Mouse (Mus musculus) liver, postnatal 0 days (tissue): ENCODE data around the gene Epb41. TPM values are rescaled to one million over a fixed set of nuclear protein-coding genes. Genes with fewer than 3 reads are reported as not detected.
A peak's percentile ranks its signal among the peaks of the same experiment; 100 is the strongest.

Source experiments
- ATAC-seq: fragments of 200-750 bp; cut with Nextera tagmentation; 2 replicates; pipeline ENCODE4 v1.8.0; 2017; ENCODE audit warnings: mild to moderate bottlenecking, moderate library complexity
- DNase-seq: peaks from one replicate; pipeline ENCODE4 v3.0.0-alpha.2; 2016
- H3K27ac ChIP-seq: fragments of 300-500 bp; sonication (generic); 2 replicates; pipeline ENCODE4 v1.5.1; 2014; ENCODE audit warnings: antibody characterized with exemption, moderate library complexity, mild to moderate bottlenecking, low read depth
- H3K27me3 ChIP-seq: fragments of 300-500 bp; sonication (generic); 2 replicates; pipeline ENCODE4 v1.6.1; 2014; ENCODE audit warnings: low read length, control low read depth, mixed read lengths; ENCODE audit not compliant: insufficient read depth
- H3K36me3 ChIP-seq: fragments of 300-500 bp; sonication (generic); replicated peaks from 2 replicates; pipeline ENCODE4 v1.6.1; 2014; ENCODE audit warnings: mild to moderate bottlenecking, control low read depth, low read length, moderate library complexity, mixed read lengths; ENCODE audit not compliant: insufficient read depth
- H3K4me1 ChIP-seq: fragments of 300-500 bp; sonication (generic); 2 replicates; pipeline ENCODE4 v1.6.1; 2014; ENCODE audit warnings: antibody characterized with exemption, mild to moderate bottlenecking, control low read depth; ENCODE audit not compliant: insufficient read depth
- H3K4me2 ChIP-seq: fragments of 300-500 bp; sonication (generic); 2 replicates; pipeline ENCODE4 v1.6.1; 2014; ENCODE audit warnings: low read depth, mild to moderate bottlenecking, low read length, moderate library complexity, mixed read lengths
- H3K4me3 ChIP-seq: fragments of 300-500 bp; sonication (generic); 2 replicates; pipeline ENCODE4 v1.5.1; 2014; ENCODE audit warnings: low read depth, low read length
- H3K9ac ChIP-seq: fragments of 300-500 bp; sonication (generic); replicated peaks from 2 replicates; pipeline ENCODE4 v1.6.1; 2014; ENCODE audit warnings: mild to moderate bottlenecking, moderate library complexity
- H3K9me3 ChIP-seq: fragments of 300-500 bp; sonication (generic); 2 replicates; pipeline ENCODE4 v1.6.1; 2016; ENCODE audit warnings: mild to moderate bottlenecking, control low read depth, low read length, mixed read lengths
- CTCF ChIP-seq: sonication (generic); IDR thresholded peaks from 2 replicates; pipeline ENCODE4 v1.5.1; 2016; ENCODE audit warnings: antibody characterized with exemption, low read depth
- EP300 ChIP-seq: IDR thresholded peaks from 2 replicates; pipeline ENCODE4 v1.6.1; 2016; ENCODE audit warnings: antibody characterized with exemption, low read depth, mild to moderate bottlenecking
- WGBS: fragments of 180-500 bp; shearing (Covaris S2); extraction: QIAGEN DNeasy Blood & Tissue Kit; methylation state at CpG from one replicate; pipeline ENCODE4 v1.1.7; 2014; ENCODE audit not compliant: insufficient replicate concordance; 5-methylcytosine and 5-hydroxymethylcytosine counted together
- polyA plus RNA-seq: library from polyadenylated mRNA; unstranded; fragments of >200 nt; fragmentation: Nextera tagmentation; extraction: Ambion mirVana; gene quantifications from 2 replicates; pipeline ENCODE4 v1.2.1, GENCODE M21; 2015

Gene Epb41
- polyA plus RNA-seq, 1 experiment from 2014 or later, result 75.1 TPM

DNA sequence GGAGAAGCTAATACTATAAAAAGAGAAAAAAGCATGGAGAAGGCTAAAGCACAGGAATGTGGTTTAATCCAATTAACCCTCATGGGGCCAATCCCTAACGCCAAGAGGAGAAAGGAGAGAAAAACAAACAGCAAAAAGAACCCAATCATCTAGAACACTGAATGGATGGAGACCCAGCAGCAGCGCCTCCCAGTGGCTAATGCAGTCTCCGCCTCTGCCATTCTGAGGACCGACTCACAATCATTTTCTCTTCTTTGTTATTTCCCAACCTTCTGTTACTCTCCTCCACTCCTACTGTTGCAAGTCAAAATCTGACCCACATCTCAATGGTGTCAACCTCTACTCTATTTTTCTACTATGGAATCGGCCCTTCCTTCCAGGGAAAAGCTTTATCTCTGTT, 78.1 kb downstream of the Epb41 start:
- Histone ChIP-seq H3K4me2 (no peak overlapping the region), H3K9me3 (no peaks in the 10 kb centered on the region), H3K27me3 (no peaks in the 10 kb centered on the region), H3K36me3 (peaks cover 68% of the 10 kb centered on the region), H3K4me3 (no peak overlapping the region), H3K9ac (no peak overlapping the region), H3K4me1 (no peaks in the 10 kb centered on the region), H3K27ac (no peak overlapping the region)
- DNase-seq (no peak), ATAC-seq (no peak)
- TF ChIP-seq EP300, result no peak
- peak; percentile 53 for TF ChIP-seq CTCF
- WGBS, result 74% methylated on average over 5 of the region's 5 CpGs

DNA sequence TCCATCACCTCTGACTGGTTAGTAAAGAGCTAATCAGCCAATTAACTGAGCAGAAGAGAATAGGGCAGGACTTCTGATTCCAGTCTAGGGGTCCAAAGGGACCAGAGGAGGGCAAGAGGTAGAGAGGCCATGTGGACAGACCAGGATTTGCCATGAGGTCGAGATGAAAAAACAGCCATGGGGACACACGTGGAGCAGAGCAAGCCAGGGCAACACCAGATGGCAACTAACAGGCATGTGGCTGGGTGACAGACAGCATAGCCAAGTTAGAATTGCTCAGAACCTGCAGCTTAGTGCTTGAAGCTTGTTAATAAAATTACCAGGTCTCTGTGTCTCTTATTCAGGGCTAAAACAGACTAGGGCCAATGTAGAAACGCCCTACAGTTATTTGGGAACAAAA, 81.3 kb downstream of the Epb41 start:
- Histone ChIP-seq H3K27me3 (no peaks in the 10 kb centered on the region), H3K4me3 (no peak overlapping the region), H3K4me2 (no peak overlapping the region), H3K27ac (no peak overlapping the region), H3K9me3 (no peaks in the 10 kb centered on the region), H3K36me3 (peaks cover 81% of the 10 kb centered on the region), H3K9ac (no peak overlapping the region), H3K4me1 (no peaks in the 10 kb centered on the region)
- TF ChIP-seq EP300 (no peak), CTCF (no peak)
- DNase-seq (no peak), ATAC-seq (no peak)
- 76% methylated on average over 3 of the region's 3 CpGs for WGBS

DNA sequence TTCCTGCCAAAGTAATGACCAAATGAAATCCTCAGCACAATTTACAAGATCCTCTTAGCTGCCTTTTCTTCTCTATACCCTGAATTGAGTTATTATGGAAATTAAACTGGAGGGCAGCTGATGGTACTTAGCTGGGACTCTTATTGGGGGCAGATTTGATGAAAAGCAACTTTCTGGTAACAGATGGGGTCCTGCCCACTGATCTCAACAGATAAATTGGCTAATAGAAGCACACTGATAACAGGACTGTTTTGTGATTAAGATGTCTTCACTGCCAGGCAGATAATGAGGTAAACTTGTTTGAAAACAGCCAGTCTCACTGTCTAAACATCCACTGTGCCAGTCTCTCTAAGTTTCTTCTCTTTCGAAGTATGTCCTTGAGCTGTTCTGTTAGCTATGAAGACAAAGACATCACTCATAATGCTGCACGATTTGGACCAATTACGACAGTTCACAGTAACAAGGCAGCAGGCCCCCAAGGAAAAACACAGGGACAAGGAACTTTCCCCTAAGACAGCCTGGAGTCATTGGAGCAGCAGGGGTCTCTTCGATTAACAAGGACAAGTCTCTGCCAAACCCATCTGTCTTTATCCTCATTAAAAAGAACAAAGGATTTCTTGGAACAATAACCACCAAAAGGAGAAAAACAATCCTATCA, 92.1 kb downstream of the Epb41 start:
- no peak overlapping the region for H3K27ac ChIP-seq
- DNase-seq (no peak), ATAC-seq (no peak)
- H3K36me3 ChIP-seq, result peaks cover 81% of the 10 kb centered on the region
- no peak overlapping the region for H3K9ac ChIP-seq
- H3K4me1 ChIP-seq, result no peaks in the 10 kb centered on the region
- 86% methylated on average over 4 of the region's 4 CpGs for WGBS
- no peaks in the 10 kb centered on the region for H3K27me3 ChIP-seq
- no peak overlapping the region for H3K4me2 ChIP-seq
- H3K9me3 ChIP-seq, result no peaks in the 10 kb centered on the region
- H3K4me3 ChIP-seq, result no peak overlapping the region
- TF ChIP-seq EP300, result no peak
- no peak for TF ChIP-seq CTCF

DNA sequence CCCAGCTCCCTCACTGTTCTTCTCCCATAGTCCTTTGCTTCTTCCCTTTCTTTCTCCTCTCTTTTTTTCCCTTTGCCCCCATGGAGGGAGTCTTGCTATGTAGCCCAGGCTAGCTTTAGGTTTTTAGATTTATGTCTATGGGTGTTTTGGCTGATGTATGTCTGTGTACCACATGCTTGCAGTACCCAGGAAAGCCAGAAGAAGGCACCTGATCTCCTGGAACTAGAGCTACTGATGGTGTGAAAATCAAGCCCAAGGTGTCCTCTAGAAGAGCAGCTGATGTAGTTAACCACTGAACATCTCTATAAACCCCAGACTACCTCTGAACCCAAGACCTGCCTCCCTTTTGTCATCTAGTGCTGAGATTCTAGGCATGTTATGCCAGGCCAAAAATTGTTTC, 93.4 kb downstream of the Epb41 start:
- ATAC-seq (no peak), DNase-seq (no peak)
- H3K27ac ChIP-seq, result no peak overlapping the region
- no peak overlapping the region for H3K4me2 ChIP-seq
- no peak overlapping the region for H3K4me3 ChIP-seq
- H3K27me3 ChIP-seq, result no peaks in the 10 kb centered on the region
- no peak overlapping the region for H3K9ac ChIP-seq
- H3K36me3 ChIP-seq, result peaks cover 81% of the 10 kb centered on the region
- no peaks in the 10 kb centered on the region for H3K9me3 ChIP-seq
- H3K4me1 ChIP-seq, result no peaks in the 10 kb centered on the region
- TF ChIP-seq EP300, result no peak
- peak; percentile 58 for TF ChIP-seq CTCF

DNA sequence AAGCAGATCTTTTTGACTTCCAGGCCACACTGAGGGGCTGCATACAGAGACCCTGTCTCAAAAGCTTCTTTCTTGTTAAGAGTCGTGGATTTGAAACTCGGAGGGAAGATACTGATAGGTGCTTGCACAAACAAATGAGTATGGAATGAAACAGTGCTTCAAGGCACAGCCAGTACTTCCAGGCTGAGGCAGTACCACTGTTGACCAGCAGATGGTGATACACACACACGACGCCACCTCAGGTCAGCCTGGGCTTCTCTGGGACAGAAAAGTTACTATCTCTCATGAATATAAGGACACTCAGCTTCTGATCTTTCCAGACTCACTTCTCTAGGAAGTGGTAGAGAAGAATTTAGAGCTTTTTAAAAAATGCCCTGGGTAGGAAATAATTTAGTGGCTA, 97.9 kb downstream of the Epb41 start:
- Histone ChIP-seq H3K27ac (no peak overlapping the region), H3K27me3 (no peaks in the 10 kb centered on the region), H3K9ac (no peak overlapping the region), H3K4me2 (no peak overlapping the region), H3K4me3 (no peak overlapping the region), H3K9me3 (no peaks in the 10 kb centered on the region), H3K36me3 (peaks cover 88% of the 10 kb centered on the region), H3K4me1 (no peaks in the 10 kb centered on the region)
- TF ChIP-seq CTCF (peak; percentile 98), EP300 (no peak)
- DNase-seq, result peak; percentile 86
- ATAC-seq, result peak; percentile 78
- WGBS, result 24% methylated on average over 4 of the region's 4 CpGs

DNA sequence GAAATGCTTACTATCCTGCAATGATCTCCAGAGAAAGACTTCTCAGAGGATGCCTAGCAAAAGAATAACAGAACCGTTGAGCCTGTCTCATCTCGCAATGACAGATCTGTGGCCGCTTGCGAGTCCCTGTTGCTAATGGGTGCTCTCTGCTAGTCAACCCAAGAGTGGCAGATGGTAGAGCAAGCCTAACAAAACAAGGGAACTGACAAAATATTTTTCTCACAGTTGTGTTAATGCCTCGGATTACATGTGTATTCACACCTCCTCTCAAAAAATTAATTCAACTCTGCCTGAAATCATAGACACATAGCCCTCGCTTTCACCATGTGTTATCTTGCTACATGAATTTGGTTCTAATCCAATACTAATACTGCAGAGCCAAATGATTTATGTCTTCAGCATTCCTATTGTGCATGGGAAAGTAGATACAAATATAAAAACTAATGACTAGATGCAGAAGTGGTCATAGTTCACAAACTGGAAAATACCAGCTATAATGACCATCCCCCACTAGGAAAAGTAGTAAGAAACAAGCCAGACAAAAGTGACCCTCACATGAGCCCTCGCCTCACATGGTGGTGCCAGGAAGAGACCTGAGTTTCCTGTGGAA, 104.8 kb downstream of the Epb41 start:
- WGBS, result 91% methylated on average over 7 of the region's 7 CpGs
- no peak for ATAC-seq
- Histone ChIP-seq H3K36me3 (peaks cover 83% of the 10 kb centered on the region), H3K9ac (no peak overlapping the region), H3K27me3 (no peaks in the 10 kb centered on the region), H3K4me3 (no peak overlapping the region), H3K27ac (no peak overlapping the region), H3K4me2 (no peak overlapping the region), H3K4me1 (no peaks in the 10 kb centered on the region), H3K9me3 (no peaks in the 10 kb centered on the region)
- TF ChIP-seq EP300 (no peak), CTCF (no peak)
- no peak for DNase-seq

DNA sequence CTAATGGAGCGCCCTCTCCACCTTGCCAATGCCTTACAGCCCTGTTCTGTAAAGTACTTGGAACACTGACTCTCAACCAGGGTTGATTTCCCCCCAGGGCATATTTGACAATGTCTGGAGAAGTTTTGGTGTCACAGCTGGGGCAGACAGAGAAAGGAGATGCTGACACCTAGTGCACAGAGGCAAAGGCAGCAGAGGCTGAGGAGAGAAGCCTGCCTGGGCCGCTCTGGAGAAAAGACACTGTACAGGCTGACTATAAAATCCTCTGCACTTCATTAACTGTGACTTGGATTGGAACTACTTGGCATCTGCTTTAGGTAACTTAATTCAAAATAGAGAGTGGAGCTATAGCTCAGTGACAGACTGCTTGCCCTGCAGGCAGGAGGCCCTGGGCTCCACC, 106.2 kb downstream of the Epb41 start:
- 97% methylated on average over 2 of the region's 2 CpGs for WGBS
- Histone ChIP-seq H3K27me3 (no peaks in the 10 kb centered on the region), H3K4me1 (no peaks in the 10 kb centered on the region), H3K27ac (no peak overlapping the region), H3K9ac (no peak overlapping the region), H3K36me3 (peaks cover 84% of the 10 kb centered on the region), H3K9me3 (no peaks in the 10 kb centered on the region), H3K4me3 (no peak overlapping the region), H3K4me2 (no peak overlapping the region)
- TF ChIP-seq CTCF (peak; percentile 31; the same call in 1 of the 2 replicates), EP300 (no peak)
- DNase-seq (no peak), ATAC-seq (no peak)
